Mouse (Mus musculus): ENCODE results near the gene Spef1. TPM values are rescaled to one million over a fixed set of nuclear protein-coding genes. Genes with fewer than 3 reads are reported as not detected.

Gene Spef1
- polyA plus RNA-seq, 1 experiment from 2014 or later, result 5.7 TPM

GRCm38 (mm10) chr2:131125964-131126815 is 60.9 kb downstream of the Spef1 start:
- WGBS, result 55% methylated on average over 9 of the region's 9 CpGs
- Histone ChIP-seq H3K4me2 (peak overlapping the region; percentile 75; the same call in 1 of the 2 replicates), H3K36me3 (no peaks in the 10 kb centered on the region), H3K27ac (peak overlapping the region; percentile 75; the same call in 1 of the 2 replicates), H3K4me1 (peaks cover 26% of the 10 kb centered on the region), H3K27me3 (replicated peaks) (no peaks in the 10 kb centered on the region), H3K4me3 (replicated peaks) (peak overlapping the region; percentile 65; the same call in 1 of the 2 replicates), H3K9me3 (no peaks in the 10 kb centered on the region), H3K9ac (no peak overlapping the region)
- no peak for ATAC-seq (ENCODE audit: insufficient read depth, low FRiP score, low read depth)

- Histone ChIP-seq H3K4me3 (replicated peaks) (no peak overlapping the region), H3K27ac (no peak overlapping the region), H3K27me3 (replicated peaks) (no peaks in the 10 kb centered on the region), H3K4me1 (peaks cover 26% of the 10 kb centered on the region), H3K9ac (no peak overlapping the region), H3K36me3 (no peaks in the 10 kb centered on the region), H3K9me3 (no peaks in the 10 kb centered on the region), H3K4me2 (no peak overlapping the region)
- 89% methylated on average over 9 of the region's 9 CpGs for WGBS
- no peak for ATAC-seq (ENCODE audit: insufficient read depth, low FRiP score, low read depth)
Measured at GRCm38 (mm10) chr2:131125157-131125963, 61.7 kb downstream of the Spef1 start.

GRCm38 (mm10) chr2:131124166-131124565 is 62.9 kb downstream of the Spef1 start:
- Histone ChIP-seq H3K9me3 (no peaks in the 10 kb centered on the region), H3K27me3 (replicated peaks) (no peaks in the 10 kb centered on the region), H3K4me2 (no peak overlapping the region), H3K4me1 (peaks cover 25% of the 10 kb centered on the region), H3K27ac (no peak overlapping the region; the same call in 1 of the 2 replicates), H3K36me3 (no peaks in the 10 kb centered on the region), H3K4me3 (replicated peaks) (no peak overlapping the region), H3K9ac (no peak overlapping the region)
- WGBS, result 57% methylated on average over 3 of the region's 3 CpGs
- no peak for ATAC-seq (ENCODE audit: insufficient read depth, low FRiP score, low read depth)

Other genes with a start within 250 kb of the Spef1 start
- gene Gfra4, start 144.2 kb downstream of the Spef1 start, polyA plus RNA-seq (2015; fragmentation: Nextera tagmentation; extraction: Ambion mirVana), result 12.7 and 14.0 TPM in 2 replicates
- 7.4 and 8.0 TPM in 2 replicates for gene Adam33, start 123.5 kb downstream of the Spef1 start, polyA plus RNA-seq (2015; fragmentation: Nextera tagmentation; extraction: Ambion mirVana)
- 0.40 and 0.48 TPM in 2 replicates for gene Siglec1, start 100.5 kb downstream of the Spef1 start, polyA plus RNA-seq (2015; fragmentation: Nextera tagmentation; extraction: Ambion mirVana)
- 16.9 TPM in 2 replicates for gene Hspa12b, start 60.0 kb downstream of the Spef1 start, polyA plus RNA-seq (2015; fragmentation: Nextera tagmentation; extraction: Ambion mirVana)
- gene Gm11037, start 53.8 kb downstream of the Spef1 start, polyA plus RNA-seq (2015; fragmentation: Nextera tagmentation; extraction: Ambion mirVana), result not detected in 2 replicates
- 74.2 and 75.0 TPM in 2 replicates for gene 1700037H04Rik, start 27.2 kb downstream of the Spef1 start, polyA plus RNA-seq (2015; fragmentation: Nextera tagmentation; extraction: Ambion mirVana)
- 15.4 and 16.4 TPM in 2 replicates for gene Cenpb, start 7.2 kb downstream of the Spef1 start, polyA plus RNA-seq (2015; fragmentation: Nextera tagmentation; extraction: Ambion mirVana)
- 57.6 and 62.6 TPM in 2 replicates for gene Cdc25b, start 333 bp downstream of the Spef1 start, polyA plus RNA-seq (2015; fragmentation: Nextera tagmentation; extraction: Ambion mirVana)
- 23.2 and 23.7 TPM in 2 replicates for gene Ap5s1, start 19.8 kb upstream of the Spef1 start, polyA plus RNA-seq (2015; fragmentation: Nextera tagmentation; extraction: Ambion mirVana)
- 19.6 and 20.5 TPM in 2 replicates for gene Mavs, start 46.8 kb upstream of the Spef1 start, polyA plus RNA-seq (2015; fragmentation: Nextera tagmentation; extraction: Ambion mirVana)
- 35.6 and 39.5 TPM in 2 replicates for gene Pank2, start 75.2 kb upstream of the Spef1 start, polyA plus RNA-seq (2015; fragmentation: Nextera tagmentation; extraction: Ambion mirVana)
- 3.0 and 3.3 TPM in 2 replicates for gene Rnf24, start 165.6 kb upstream of the Spef1 start, polyA plus RNA-seq (2015; fragmentation: Nextera tagmentation; extraction: Ambion mirVana)